Mouse (Mus musculus): ENCODE measurements around the gene Ulk3.

Ulk3 gene

GRCm38 (mm10) chr9:57617556-57618169 lies 28.4 kb downstream of the Ulk3 start:
- no peak for DNase-seq (ENCODE audit: low spot score in 2 of 2)

DNA sequence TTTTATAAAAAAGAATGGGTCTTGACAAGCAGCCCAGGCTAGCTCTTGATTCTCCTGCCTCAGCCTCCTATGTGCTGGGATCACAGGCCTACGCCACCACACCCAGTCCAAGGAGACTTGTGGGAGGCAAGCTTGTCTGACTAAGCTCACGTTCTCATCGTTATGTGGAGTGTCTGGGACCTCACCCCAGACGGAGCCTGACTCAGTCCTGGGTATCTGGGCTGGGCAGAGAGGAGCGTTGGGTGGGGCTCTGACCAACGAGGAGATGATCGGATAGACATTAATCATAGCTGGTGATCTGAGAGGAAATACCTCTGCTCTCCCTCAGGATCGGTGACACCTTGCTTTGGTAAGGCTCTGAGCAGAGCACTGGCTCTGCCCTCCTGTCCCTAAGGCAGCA lies 29.6 kb downstream of the Ulk3 start:
- no peak for DNase-seq (ENCODE audit: low spot score in 2 of 2)

GRCm38 (mm10) chr9:57620674-57621073 lies 31.4 kb downstream of the Ulk3 start, which contains the start of gene Lman1l:
Lman1l (minus strand) TSS chr9:57620774.
- DNase-seq (ENCODE audit: low spot score in 2 of 2), result no peak

DNA sequence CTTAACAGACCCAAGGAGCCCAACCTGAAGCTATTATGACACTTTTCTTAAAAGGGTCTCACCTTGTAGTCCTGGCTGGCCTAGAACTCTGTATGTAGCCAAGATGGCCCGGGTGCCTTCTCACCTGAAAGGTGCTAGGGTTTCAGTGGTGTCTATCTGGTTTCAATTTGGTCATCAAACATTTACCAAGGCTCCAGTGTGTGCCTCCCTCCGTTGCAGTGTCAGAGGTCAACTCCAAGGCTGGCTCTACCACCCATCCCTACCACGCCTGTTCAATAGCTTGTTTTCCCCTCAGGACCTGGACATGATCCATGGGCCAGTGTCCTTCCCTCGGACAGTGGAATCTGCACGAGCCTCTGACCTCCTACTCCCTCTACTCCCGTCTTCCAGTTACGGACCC lies 35.0 kb downstream of the Ulk3 start:
- DNase-seq (ENCODE audit: low spot score in 2 of 2), result no peak

DNA sequence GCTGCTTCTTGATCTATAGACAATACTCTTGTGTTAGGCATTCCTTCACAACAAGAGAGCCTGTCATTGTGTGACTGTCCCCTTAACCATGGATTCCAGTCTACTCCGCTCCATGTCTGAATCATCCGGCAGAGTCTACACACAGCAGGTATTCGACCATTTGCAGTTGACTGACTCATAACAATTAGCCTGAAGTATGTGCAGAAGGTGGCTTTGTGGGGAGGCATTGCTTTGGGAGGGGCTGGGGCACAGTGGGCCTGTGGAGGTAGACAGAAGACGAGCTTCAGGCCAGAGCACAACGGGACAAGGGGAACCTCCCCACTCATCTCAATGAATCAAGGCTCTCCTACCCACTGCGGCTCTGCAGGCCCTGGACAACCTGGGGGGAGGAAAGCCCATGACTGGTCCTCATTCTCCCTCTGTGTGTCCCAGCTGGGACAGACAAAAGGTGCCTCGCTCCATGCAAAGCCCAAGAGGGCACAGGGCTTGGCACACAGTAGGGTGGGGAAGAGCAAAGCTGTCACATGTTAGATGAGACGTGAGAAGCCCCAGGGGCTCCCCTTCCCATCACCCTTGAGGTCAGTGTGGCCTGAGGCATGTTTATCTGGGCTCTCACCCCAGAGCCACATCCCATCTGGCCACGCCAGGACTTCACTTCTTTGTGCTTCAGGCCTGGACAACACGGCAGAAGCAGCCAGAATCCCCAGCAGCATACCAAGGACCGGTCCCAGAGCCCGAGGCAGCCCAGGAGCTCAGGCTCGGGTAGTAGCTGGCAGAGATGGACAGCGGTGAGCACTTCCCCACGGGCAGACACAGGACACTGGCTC lies 36.6 kb downstream of the Ulk3 start:
- DNase-seq (ENCODE audit: low spot score in 2 of 2), result no peak

- no peak for DNase-seq (ENCODE audit: low spot score in 2 of 2)
Measured at GRCm38 (mm10) chr9:57627191-57627590, 37.9 kb downstream of the Ulk3 start.

- DNase-seq (ENCODE audit: low spot score in 2 of 2), result no peak
Measured at GRCm38 (mm10) chr9:57627892-57628291, 38.6 kb downstream of the Ulk3 start.

DNA sequence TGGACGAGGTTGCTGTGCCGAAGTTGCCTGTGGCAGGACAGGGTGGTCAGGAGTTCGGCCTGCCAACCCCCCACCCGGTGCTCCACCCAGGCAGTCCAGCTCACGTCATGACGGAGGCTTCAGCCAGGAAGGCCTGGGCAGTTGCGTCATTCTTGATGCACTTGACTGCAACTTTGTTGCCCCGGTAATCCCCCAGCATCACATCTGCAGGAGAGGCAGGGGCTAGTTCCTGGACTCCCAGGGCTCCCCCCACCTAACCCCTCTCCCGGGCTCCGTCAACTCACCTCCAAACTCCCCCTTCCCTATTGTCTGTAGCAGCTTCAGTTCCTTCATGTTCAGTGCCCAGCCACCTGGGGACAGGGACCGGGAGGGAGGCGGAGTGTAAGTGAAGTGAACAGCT lies 39.5 kb downstream of the Ulk3 start:
- DNase-seq (ENCODE audit: low spot score in 2 of 2), result no peak

GRCm38 (mm10) chr9:57629118-57629874 lies 40.0 kb downstream of the Ulk3 start:
- peak; percentile 72 to 82 for DNase-seq (ENCODE audit: low spot score in 2 of 2)

DNA sequence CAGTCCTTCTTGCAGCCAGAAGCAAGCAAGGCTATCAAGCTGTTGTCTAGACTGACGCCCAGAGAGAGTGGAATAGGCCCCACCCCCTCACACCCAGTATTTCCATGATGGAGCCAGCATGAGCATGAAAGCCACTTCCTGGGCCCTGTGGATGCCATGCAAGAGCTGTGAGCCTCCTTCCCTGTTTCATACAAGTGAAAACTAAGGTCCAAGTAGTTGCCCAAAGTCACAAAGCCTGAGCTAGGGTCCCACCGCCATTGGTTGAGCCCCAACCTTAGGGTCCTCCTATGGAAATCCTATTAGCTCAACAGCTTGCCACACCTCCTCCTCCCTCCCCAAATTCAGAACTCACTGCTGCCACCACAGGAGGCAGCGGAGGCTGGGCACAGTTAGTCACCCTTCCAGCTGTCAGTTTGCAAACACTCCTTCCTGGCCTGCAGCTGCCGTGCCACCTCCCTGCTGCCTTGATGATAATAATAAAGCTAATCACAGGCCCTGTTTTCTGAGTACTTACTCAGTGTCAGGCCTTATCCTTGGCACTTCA lies 44.3 kb downstream of the Ulk3 start:
- DNase-seq (ENCODE audit: low spot score in 2 of 2), result peak in 1 of 2 experiments; percentile 49

GRCm38 (mm10) chr9:57637272-57637671 lies 48.0 kb downstream of the Ulk3 start:
- no peak for DNase-seq (ENCODE audit: low spot score in 2 of 2)

DNA sequence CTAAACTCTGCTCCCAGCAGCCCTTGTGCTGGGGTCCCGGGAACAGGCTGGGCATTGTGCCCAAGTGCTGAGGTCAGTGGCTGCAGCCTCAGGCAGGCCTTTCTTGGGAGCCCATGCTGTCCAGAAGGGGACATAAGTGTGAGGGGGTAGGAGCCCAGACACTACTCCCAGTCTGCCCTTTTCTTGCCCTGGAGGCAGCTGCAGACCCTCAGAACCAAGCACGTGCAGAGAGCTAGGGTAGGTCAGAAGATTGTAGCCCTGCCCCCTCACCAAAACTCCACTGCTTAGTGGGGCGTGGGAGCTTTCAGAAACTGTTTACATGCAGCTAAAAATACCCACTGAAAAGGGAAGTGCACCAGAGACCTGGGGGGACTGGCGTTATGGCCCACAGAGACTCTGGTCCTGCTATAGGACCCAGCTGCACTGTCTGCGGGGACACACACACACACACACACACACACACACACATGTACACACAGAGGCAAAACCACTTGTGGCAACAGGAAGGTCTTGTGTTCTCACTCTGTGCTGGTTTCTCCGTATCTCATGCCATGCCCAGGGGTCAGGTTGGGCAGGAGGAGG lies 48.6 kb downstream of the Ulk3 start:
- DNase-seq (ENCODE audit: low spot score in 2 of 2), result peak in 1 of 2 experiments; percentile 58

- peak; percentile 65 to 73 for DNase-seq (ENCODE audit: low spot score in 2 of 2)
Measured at GRCm38 (mm10) chr9:57638651-57639459, 49.6 kb downstream of the Ulk3 start.

GRCm38 (mm10) chr9:57639661-57640328 lies 50.5 kb downstream of the Ulk3 start:
- DNase-seq (ENCODE audit: low spot score in 2 of 2), result no peak

DNA sequence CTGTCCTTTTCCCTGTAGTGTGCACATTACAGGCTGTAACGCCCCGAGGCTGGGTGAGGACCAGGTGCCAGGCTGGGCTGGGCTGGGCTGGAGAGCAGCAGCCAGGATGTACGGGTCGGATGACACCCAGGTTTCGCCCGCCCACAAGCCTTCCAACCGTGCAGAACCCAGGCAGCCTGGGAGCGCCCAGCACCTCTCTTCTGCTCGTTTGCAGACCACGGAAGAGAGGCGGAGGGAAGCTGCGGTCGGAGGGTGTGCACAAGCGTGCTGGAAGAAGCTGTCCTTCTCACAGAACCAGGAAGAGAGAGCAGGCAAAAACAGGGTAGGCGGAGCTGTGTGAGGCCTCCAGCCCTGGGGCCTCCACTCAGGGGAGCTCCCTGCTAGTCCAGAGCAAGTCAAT lies 51.1 kb downstream of the Ulk3 start:
- DNase-seq (ENCODE audit: low spot score in 2 of 2), result peak; percentile 74 to 82

DNA sequence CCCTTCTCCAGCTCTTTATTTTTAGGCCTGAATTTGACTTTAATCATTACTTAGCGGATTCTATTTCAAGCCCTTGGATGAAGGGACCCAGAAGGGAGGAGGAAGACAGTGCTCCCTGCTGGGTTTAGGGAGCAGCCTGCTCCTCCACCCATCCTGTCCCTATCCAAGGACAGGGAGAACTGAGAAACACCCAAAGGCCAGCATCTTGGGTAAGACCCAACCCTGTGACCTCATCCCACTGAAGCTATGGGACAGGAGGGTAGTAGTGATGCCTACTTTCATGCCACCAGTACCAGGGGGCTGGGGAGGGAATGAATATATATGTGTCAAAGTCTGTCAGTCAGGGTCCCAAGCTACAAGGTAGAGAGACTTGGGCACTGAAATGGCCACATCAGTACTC lies 51.8 kb downstream of the Ulk3 start:
- DNase-seq (ENCODE audit: low spot score in 2 of 2), result no peak

DNA sequence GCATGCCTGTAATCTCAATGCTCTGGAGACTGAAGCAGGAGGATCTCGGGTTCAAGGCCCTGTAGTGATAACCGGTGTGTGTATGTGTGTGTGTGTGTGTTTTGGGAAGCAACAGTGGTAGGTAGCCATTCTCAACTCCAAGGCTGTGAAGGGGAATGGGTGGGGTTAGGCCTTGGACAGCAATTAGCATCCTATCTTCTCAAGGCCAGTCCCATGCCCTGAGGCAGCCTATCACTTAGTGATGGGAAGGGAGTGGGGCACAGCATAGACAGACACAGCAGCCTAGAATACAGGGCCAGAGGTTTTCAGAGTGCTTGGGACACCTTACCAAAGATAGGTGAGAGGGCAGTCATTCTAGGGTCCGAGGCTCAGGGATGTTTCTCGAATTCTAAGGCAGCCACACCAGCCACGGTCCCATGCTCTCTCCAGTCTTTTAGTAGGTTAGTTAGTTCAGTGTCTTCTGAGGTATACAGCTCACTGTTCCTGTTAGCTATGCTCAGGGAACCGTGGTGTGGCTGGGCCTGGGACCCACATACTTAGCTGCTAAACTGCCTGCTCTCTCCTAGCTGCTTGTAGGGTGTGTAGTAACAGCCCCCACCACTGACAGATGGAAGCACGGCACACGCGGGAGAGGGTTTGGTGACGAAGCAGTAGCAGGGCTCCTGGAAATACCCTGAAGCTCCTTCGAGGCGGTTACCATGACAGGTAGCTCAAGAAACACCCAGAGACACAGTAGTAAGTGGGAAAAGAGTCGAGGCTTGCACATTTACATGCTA lies 52.7 kb downstream of the Ulk3 start:
- no peak for DNase-seq (ENCODE audit: low spot score in 2 of 2)

DNA sequence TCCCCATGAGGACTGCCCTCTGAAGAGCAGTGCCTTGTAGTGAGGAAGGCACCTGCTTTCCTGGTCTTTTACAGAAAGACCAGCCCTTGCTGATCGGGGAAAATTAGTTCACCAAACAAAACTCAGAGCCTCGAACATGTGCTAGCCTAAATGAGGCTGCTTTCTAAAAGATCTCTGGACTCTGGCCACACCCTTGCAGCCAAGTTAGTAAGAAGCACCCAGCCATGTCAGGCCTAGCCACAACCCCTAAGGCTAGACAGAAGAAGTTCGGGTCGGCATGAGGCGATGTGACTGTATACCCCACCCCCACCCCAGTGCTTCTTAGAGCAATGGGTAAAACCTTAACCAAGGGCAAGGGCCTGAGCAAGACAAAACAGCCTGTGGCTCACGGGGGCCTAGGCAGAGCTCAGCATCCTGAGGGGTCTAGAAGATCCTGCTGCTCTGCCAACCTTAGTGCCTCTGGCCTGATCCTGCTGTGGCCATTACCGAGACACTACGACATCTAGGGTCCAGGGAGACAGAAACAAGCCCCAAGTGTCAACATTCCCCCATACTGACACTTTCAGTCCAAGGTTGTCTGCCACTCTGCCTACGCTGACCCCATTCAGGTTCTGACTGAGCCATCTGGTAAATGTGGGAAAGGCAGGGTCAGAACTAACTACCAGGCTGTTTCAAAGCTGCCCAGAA lies 54.1 kb downstream of the Ulk3 start:
- DNase-seq (ENCODE audit: low spot score in 2 of 2), result peak in 1 of 2 experiments; percentile 36

- peak in 1 of 2 experiments; percentile 44 for DNase-seq (ENCODE audit: low spot score in 2 of 2)
Measured at GRCm38 (mm10) chr9:57643856-57644180, 54.6 kb downstream of the Ulk3 start.
